Mouse (Mus musculus) embryonic facial prominence, embryonic 12.5 days (tissue): ENCODE data around the gene Timp4. TPM values are rescaled to one million over a fixed set of nuclear protein-coding genes. Genes with fewer than 3 reads are reported as not detected.

Experiments
- ATAC-seq: fragments of 200-750 bp; cut with Nextera tagmentation; 2 replicates; pipeline ENCODE4 v1.8.0; 2017; ENCODE audit not compliant: insufficient number of reproducible peaks, insufficient read depth, low FRiP score, low TSS enrichment
- H3K27ac ChIP-seq: fragments of 300-500 bp; sonication (generic); 2 replicates; pipeline ENCODE4 v1.5.1; 2016; ENCODE audit warnings: mild to moderate bottlenecking
- H3K27me3 ChIP-seq: fragments of 300-500 bp; sonication (generic); 2 replicates; pipeline ENCODE4 v1.6.1; 2016; ENCODE audit warnings: mild to moderate bottlenecking, moderate library complexity
- H3K36me3 ChIP-seq: fragments of 300-500 bp; sonication (generic); 2 replicates; pipeline ENCODE4 v1.6.1; 2016; ENCODE audit warnings: mild to moderate bottlenecking
- H3K4me1 ChIP-seq: fragments of 300-500 bp; sonication (generic); 2 replicates; pipeline ENCODE4 v1.6.1; 2016
- H3K4me2 ChIP-seq: fragments of 300-500 bp; sonication (generic); replicated peaks from 2 replicates; pipeline ENCODE4 v1.6.1; 2016; ENCODE audit warnings: mild to moderate bottlenecking, moderate library complexity
- H3K4me3 ChIP-seq: fragments of 300-500 bp; sonication (generic); 2 replicates; pipeline ENCODE4 v1.5.1; 2016; ENCODE audit warnings: mild to moderate bottlenecking
- H3K9ac ChIP-seq: fragments of 300-500 bp; sonication (generic); 2 replicates; pipeline ENCODE4 v1.6.1; 2016; ENCODE audit warnings: mild to moderate bottlenecking, moderate library complexity
- H3K9me3 ChIP-seq: fragments of 300-500 bp; sonication (generic); 2 replicates; pipeline ENCODE4 v1.6.1; 2016; ENCODE audit warnings: mild to moderate bottlenecking, moderate library complexity
- WGBS: fragments of 180-500 bp; shearing (Covaris S2); methylation state at CpG from one replicate; pipeline ENCODE4 v1.1.7; 2016; 5-methylcytosine and 5-hydroxymethylcytosine counted together
- polyA plus RNA-seq: library from polyadenylated mRNA; unstranded; fragments of >200 nt; fragmentation: Nextera tagmentation; extraction: Ambion mirVana; gene quantifications from 2 replicates; pipeline ENCODE4 v1.2.1, GENCODE M21; 2016

Gene Timp4
- polyA plus RNA-seq = 0.37 and 0.47 TPM in 2 replicates

GRCm38 (mm10) chr6:115252099-115252873, at the start of gene Timp4:
Gene Timp4, minus strand, starts transcription at chr6:115252205.
- Histone ChIP-seq H3K9ac (no peak within 1 kb of the TSS), H3K27me3 (0 out of 2 replicates have a peak, but pooled peaks cover 4% of the 10 kb centered on the region), H3K27ac (no peak within 1 kb of the TSS), H3K4me2 (peak within 1 kb of the TSS; percentile 42), H3K36me3 (no peaks in the 10 kb centered on the region), H3K9me3 (no peaks in the 10 kb centered on the region), H3K4me3 (peak within 1 kb of the TSS; percentile 9; the same call in 1 of the 2 replicates), H3K4me1 (peaks cover 6% of the 10 kb centered on the region)
- 29% methylated on average over 7 of the region's 10 CpGs for WGBS
- ATAC-seq = no peak

DNA sequence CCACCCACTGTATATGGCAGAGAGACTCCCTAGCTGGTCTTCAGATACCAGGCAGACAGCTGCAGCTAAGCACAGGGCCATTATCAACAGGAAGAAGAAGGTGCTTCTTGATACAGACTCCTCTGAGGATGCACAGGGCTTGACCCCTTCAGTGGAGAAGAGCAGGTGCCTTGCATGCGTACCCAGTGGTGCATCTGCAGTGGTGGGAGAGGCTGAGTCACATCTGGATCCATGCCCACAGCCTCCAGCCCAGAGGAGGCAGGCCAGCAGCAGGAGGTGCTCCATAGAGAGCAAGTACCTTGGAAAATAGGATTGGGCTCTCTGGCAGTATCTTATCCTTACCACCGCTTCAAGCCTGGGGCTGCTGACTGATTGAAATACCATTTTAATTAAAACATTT, 41.9 kb upstream of the Timp4 start:
- Histone ChIP-seq H3K9ac (no peak overlapping the region), H3K36me3 (no peaks in the 10 kb centered on the region), H3K9me3 (no peaks in the 10 kb centered on the region), H3K4me1 (peaks cover 4% of the 10 kb centered on the region; the same call in 1 of the 2 replicates), H3K27ac (no peak overlapping the region), H3K27me3 (no peaks in the 10 kb centered on the region), H3K4me3 (no peak overlapping the region), H3K4me2 (no peak overlapping the region)
- ATAC-seq = no peak
- 90% methylated on average over 2 of the region's 2 CpGs for WGBS

DNA sequence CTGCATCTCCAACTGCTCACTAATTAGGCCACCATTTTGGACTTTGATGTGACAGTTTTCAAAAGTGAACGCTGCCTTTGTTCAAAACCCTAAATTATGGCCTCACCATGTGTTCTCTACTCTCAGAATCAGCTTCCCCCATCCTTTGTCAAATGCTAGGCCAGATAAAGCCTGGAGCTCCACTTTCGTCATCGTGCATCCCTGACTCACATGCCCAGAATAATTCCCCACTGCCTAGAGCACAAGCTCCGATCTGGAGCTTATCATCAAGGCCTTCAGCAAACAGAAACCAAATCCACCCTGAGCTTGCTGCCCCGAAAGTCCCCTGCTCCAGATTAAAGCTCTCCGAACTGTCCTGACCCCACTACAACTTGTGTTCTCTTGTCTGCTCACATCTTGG, 40.6 kb upstream of the Timp4 start:
- 67% methylated on average over 6 of the region's 6 CpGs for WGBS
- H3K27me3 ChIP-seq = no peaks in the 10 kb centered on the region
- no peaks in the 10 kb centered on the region for H3K9me3 ChIP-seq
- H3K4me2 ChIP-seq = no peak overlapping the region
- H3K4me3 ChIP-seq = no peak overlapping the region
- peaks cover 4% of the 10 kb centered on the region; the same call in 1 of the 2 replicates for H3K4me1 ChIP-seq
- H3K27ac ChIP-seq = no peak overlapping the region
- H3K36me3 ChIP-seq = no peaks in the 10 kb centered on the region
- H3K9ac ChIP-seq = no peak overlapping the region
- no peak for ATAC-seq

DNA sequence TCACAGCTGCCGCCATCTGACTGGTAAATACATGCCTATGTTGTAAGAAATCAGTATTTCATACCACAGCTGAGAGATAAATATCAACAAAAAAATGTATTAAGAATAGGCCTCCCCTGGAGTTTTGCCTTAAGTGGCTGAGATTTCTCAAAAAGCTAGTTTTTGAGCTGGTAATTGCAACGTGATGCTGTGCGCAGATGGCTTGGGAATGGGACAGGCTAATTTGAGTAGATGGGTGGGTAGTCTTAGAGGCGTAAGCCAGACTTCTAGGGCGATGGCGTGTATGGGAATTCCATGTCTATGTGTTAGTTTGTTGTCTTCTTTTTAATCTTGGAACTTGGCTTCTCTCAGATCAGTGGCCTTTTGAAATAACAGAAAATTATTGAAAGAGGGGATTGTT, 39.8 kb upstream of the Timp4 start:
- H3K4me3 ChIP-seq = no peak overlapping the region
- no peaks in the 10 kb centered on the region for H3K36me3 ChIP-seq
- H3K27me3 ChIP-seq = no peaks in the 10 kb centered on the region
- H3K4me1 ChIP-seq = peaks cover 4% of the 10 kb centered on the region; the same call in 1 of the 2 replicates
- WGBS = 81% methylated on average over 6 of the region's 6 CpGs
- no peaks in the 10 kb centered on the region for H3K9me3 ChIP-seq
- no peak overlapping the region for H3K4me2 ChIP-seq
- no peak overlapping the region for H3K9ac ChIP-seq
- no peak for ATAC-seq
- no peak overlapping the region for H3K27ac ChIP-seq

DNA sequence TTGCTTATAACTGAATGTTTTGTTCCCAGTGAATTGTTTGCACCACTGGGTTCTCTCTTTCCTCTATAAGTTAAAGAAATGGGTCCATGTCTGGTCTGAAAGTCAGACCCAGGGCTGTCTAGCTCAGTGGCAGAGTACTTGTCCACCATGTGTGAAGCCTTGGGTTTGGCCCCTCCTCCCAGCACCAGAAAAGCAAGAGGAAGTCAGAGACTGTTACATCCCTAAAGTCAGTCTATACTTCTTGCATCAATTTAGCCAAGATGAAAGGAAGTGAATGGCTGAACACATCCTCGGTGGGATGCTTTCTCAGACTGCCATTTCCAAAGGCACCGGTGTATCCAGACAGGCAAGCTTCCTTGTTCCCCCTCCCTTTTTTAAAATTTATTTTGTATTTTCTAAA, 39.1 kb upstream of the Timp4 start:
- no peak for ATAC-seq
- 90% methylated on average over 2 of the region's 2 CpGs for WGBS
- Histone ChIP-seq H3K9me3 (no peaks in the 10 kb centered on the region), H3K27ac (no peak overlapping the region), H3K27me3 (no peaks in the 10 kb centered on the region), H3K9ac (no peak overlapping the region), H3K4me2 (no peak overlapping the region), H3K4me1 (peaks cover 4% of the 10 kb centered on the region; the same call in 1 of the 2 replicates), H3K4me3 (no peak overlapping the region), H3K36me3 (no peaks in the 10 kb centered on the region)

GRCm38 (mm10) chr6:115290561-115290960, 38.6 kb upstream of the Timp4 start:
- no peak overlapping the region for H3K4me2 ChIP-seq
- ATAC-seq = no peak
- no peak overlapping the region for H3K27ac ChIP-seq
- no peaks in the 10 kb centered on the region for H3K27me3 ChIP-seq
- no peak overlapping the region for H3K4me3 ChIP-seq
- peaks cover 4% of the 10 kb centered on the region; the same call in 1 of the 2 replicates for H3K4me1 ChIP-seq
- no peaks in the 10 kb centered on the region for H3K36me3 ChIP-seq
- no peak overlapping the region for H3K9ac ChIP-seq
- WGBS = 41% methylated on average over 5 of the region's 5 CpGs
- no peaks in the 10 kb centered on the region for H3K9me3 ChIP-seq

- Histone ChIP-seq H3K4me2 (no peak overlapping the region), H3K4me1 (peaks cover 4% of the 10 kb centered on the region; the same call in 1 of the 2 replicates), H3K36me3 (no peaks in the 10 kb centered on the region), H3K9ac (no peak overlapping the region), H3K27me3 (no peaks in the 10 kb centered on the region), H3K27ac (no peak overlapping the region), H3K9me3 (no peaks in the 10 kb centered on the region), H3K4me3 (no peak overlapping the region)
- 87% methylated on average over 3 of the region's 3 CpGs for WGBS
- no peak for ATAC-seq
Measured at GRCm38 (mm10) chr6:115288223-115288622, 36.2 kb upstream of the Timp4 start.

DNA sequence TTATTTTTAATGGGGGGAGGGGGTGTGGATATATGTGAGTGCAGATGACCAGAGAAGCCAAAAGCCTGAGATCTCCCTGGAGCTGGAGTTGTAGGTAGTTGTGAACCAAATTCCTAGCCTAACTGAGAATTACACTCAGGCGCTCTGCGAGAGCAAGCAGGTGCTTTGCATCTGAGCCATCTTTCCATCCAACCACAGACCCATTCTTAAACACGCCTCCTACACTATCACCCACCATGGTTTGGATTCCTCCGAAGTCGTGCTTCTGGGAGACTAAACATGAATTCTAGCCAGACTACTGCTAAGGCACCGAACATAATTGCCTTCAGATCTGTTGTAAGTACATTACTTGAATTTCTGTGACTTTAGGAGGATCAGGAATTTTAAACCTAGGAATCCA, 34.4 kb upstream of the Timp4 start:
- H3K4me1 ChIP-seq = peaks cover 4% of the 10 kb centered on the region; the same call in 1 of the 2 replicates
- H3K9me3 ChIP-seq = no peaks in the 10 kb centered on the region
- H3K27me3 ChIP-seq = no peaks in the 10 kb centered on the region
- no peak for ATAC-seq
- H3K9ac ChIP-seq = no peak overlapping the region
- no peak overlapping the region for H3K27ac ChIP-seq
- no peak overlapping the region for H3K4me3 ChIP-seq
- no peak overlapping the region for H3K4me2 ChIP-seq
- WGBS = 69% methylated on average over 6 of the region's 6 CpGs
- H3K36me3 ChIP-seq = no peaks in the 10 kb centered on the region

- no peaks in the 10 kb centered on the region for H3K4me1 ChIP-seq
- H3K9me3 ChIP-seq = no peaks in the 10 kb centered on the region
- no peaks in the 10 kb centered on the region for H3K36me3 ChIP-seq
- H3K9ac ChIP-seq = no peak overlapping the region
- no peak overlapping the region for H3K27ac ChIP-seq
- ATAC-seq = no peak
- no peak overlapping the region for H3K4me3 ChIP-seq
- no peak overlapping the region for H3K4me2 ChIP-seq
- no peaks in the 10 kb centered on the region for H3K27me3 ChIP-seq
- WGBS = 87% methylated on average over 2 of the region's 2 CpGs
Measured at GRCm38 (mm10) chr6:115284153-115284552, 32.1 kb upstream of the Timp4 start.

- Histone ChIP-seq H3K4me2 (no peak overlapping the region), H3K4me1 (no peaks in the 10 kb centered on the region), H3K9ac (no peak overlapping the region), H3K36me3 (no peaks in the 10 kb centered on the region), H3K27me3 (no peaks in the 10 kb centered on the region), H3K9me3 (no peaks in the 10 kb centered on the region), H3K4me3 (no peak overlapping the region), H3K27ac (no peak overlapping the region)
- WGBS = 46% methylated on average over 2 of the region's 2 CpGs
- no peak for ATAC-seq
Measured at GRCm38 (mm10) chr6:115279639-115280038, 27.6 kb upstream of the Timp4 start.

- Histone ChIP-seq H3K9me3 (no peaks in the 10 kb centered on the region), H3K27me3 (no peaks in the 10 kb centered on the region), H3K27ac (no peak overlapping the region), H3K4me2 (no peak overlapping the region), H3K36me3 (no peaks in the 10 kb centered on the region), H3K9ac (no peak overlapping the region), H3K4me3 (no peak overlapping the region), H3K4me1 (no peaks in the 10 kb centered on the region)
- WGBS = 73% methylated on average over 8 of the region's 8 CpGs
- ATAC-seq = no peak
Measured at GRCm38 (mm10) chr6:115278086-115278485, 26.1 kb upstream of the Timp4 start.

DNA sequence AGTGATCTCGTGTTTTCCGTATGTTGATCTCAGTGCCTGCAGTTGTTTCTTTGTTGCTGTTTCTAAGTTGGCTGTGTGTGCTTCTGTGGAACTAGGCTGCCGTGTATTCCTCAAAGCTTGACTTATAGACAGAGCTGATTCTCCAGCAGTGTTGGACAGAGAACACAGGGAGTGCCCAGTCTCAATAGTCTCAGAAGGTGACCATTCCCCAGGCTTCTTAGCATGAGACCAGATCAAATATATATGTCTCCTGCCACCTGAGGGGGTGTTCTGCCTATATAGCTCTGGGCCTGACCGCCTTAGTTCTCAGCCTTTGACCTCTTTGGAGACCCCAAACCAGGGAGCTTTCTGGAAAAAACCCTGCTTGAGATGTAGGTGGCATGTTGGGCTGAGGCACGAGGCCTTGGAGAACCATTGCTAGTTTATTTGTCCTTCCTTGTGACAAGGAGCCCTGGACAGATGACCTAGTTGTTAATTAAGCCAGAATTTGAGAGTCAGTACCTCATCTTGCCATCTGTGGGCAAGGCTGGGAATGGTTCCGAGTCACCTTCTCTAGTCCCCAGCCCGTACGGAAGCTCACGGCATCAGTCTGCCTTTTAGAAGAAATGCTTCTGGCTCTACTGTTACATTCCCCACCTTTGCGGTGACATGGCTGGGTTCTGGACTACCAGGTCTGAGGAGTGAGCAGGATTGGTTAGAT, 23.3 kb upstream of the Timp4 start:
- WGBS = 91% methylated on average over 10 of the region's 10 CpGs
- ATAC-seq = no peak

More for the DNA sequence above, 23.3 kb upstream of the Timp4 start:
- Histone ChIP-seq H3K4me3 (no peak overlapping the region), H3K4me2 (no peak overlapping the region), H3K4me1 (peaks cover 8% of the 10 kb centered on the region; the same call in 1 of the 2 replicates), H3K36me3 (no peaks in the 10 kb centered on the region), H3K9ac (no peak overlapping the region), H3K27me3 (no peaks in the 10 kb centered on the region), H3K9me3 (no peaks in the 10 kb centered on the region), H3K27ac (no peak overlapping the region)
